Mouse (Mus musculus) megakaryocyte-erythroid progenitor cell, adult 5-6 weeks (primary cell): ENCODE results near the gene Zfp1. TPM values are rescaled to one million over a fixed set of nuclear protein-coding genes. Genes with fewer than 3 reads are reported as not detected.

Experiments used
- ATAC-seq: replicated peaks from 2 replicates; pipeline ENCODE4 v1.8.0; 2016; ENCODE audit warnings: mild to moderate bottlenecking, inconsistent platforms; ENCODE audit not compliant: severe bottlenecking, poor library complexity, low FRiP score, low TSS enrichment
- total RNA-seq, 2 experiments: library from RNA; stranded (forward) in 1 of 2; stranded (reverse) in 1 of 2; fragments of 200-1000, 215-1000 nt in 1 of 2; fragments of >200 nt in 1 of 2; fragmentation: Nextera tagmentation in 1 of 2; gene quantifications; 2 replicates each; pipeline ENCODE4 v1.2.3; 2014 to 2017

The Zfp1 gene
- total RNA-seq, 2 experiments from 2014 or later: 3.6 to 13.9 TPM

DNA sequence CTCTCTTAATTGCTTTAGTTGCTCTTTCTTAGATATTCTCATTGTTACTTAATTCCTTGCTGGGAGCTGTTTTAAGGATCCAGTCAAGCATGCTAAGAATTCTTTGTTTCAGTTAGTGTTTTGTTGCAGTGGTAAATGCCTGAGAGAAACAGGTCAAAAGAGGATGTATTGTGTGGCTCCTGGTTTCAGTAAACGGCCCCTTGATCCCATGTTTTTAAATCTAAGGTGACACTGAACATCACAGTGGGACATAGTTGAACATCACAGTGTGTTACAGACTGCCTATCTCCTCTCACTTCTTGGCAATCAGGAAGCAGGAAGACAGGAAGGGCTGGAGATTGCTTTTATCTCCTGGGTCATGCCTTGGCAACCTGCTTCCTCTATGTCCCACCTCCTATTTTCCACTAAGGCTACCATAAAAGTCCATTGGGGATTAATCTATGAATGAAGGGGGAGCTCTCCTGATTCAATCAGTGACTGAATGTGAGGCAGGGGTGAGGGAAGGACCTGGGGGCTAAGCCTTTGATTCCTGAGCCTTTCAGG is 14.2 kb downstream of the Zfp1 start:
- ATAC-seq: no peak

DNA sequence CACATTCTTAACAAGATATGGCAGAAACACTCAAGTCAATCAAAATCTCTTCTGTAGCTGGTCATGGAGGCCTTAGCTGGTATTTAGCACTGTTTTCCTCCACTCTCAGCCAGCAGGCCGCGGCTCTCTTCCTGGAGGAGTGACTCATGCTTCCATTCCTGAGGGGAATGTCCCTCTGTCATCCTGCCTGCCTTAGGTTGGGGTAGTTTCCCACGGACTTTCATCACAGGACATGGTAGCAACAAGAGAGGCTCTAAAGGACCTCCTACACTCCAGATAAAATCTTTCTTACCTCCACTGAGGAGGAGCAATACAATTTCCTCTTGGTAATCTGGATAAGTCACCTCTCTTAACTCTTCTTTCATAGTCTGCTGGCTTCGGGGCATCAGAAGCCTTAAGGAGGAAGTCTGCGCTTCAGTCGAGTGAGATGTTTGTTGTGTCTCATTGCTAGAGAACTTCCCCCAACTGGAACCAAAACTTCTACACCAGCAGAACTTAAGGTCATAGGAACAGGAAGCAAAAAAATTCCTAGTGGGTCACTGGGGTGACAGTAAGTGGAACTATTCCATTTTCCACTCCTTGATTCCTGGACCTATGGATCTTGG is 15.7 kb downstream of the Zfp1 start:
- no peak for ATAC-seq

DNA sequence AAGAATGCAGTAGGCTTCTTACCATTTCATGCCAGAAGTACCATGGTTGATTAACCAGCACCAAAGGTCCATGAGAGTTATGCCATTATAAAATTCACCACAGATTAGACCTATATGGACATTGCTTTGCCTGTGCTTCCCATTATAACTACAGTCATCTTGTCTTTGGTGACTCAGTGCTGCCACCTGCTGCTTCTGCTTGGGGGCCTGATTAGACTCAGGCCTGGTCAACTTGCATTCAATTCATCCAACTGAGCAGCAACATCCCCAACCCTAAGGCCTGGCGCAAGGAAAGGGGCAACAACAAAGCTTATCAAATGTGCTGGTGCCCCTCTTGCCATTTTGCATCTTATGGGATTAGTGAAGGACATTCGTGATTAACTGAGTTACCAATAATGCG is 19.3 kb downstream of the Zfp1 start:
- ATAC-seq: peak; percentile 83

DNA sequence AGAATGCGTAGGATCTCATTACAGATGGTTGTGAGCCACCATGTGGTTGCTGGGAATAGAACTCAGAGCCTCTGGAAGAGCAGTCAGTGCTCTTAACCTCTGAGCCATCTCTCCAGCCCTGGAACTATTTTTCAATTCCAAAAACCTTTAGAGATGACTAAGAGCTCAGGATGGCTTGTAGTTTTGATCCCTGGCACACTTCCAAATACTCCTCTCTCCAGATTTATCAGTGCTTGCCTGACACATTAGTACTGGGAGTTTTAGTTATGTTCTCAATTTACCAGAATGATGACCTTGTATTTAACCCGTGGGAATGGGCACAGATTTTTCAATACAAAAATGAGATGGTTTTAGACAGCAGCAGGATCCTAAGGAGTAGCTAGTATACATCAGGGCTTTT is 23.6 kb downstream of the Zfp1 start:
- no peak for ATAC-seq

DNA sequence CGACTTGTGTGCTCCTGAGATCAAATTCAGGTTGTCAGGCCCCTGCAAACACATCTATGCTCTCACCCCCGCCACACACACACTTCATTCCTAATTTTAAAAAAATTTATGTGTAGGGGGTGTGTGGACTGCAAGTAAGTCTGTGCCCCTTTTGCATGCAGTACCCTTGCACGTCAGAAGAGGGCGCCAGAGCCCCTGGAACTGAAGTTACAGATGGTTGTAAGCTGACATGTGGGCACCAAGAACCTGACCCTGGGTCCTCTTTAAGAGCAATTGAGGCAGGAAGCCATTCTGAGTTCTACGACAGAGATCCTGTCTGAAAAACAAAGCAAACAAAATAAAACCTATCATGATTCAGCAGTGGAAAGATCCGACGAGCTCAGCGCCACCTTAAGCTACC is 33.0 kb downstream of the Zfp1 start:
- ATAC-seq: no peak

DNA sequence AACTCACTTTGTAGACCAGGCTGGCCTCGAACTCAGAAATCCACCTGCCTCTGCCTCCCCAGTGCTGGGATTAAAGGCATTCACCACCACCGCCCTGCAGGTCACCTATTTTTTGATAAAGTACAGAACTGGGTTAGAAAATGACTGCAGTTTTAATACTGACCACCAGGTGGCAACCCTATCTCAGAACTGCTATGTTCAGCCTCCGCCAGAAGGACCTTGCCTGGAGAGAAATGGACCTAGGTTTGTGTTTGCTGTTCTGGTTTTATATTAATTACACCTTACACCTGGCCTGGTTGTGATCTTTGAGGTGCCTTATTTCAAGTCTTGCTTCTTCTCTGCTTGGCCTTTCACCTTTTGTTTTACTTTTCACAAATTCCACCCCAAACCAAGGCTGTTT is 34.9 kb downstream of the Zfp1 start:
- ATAC-seq: peak; percentile 72

DNA sequence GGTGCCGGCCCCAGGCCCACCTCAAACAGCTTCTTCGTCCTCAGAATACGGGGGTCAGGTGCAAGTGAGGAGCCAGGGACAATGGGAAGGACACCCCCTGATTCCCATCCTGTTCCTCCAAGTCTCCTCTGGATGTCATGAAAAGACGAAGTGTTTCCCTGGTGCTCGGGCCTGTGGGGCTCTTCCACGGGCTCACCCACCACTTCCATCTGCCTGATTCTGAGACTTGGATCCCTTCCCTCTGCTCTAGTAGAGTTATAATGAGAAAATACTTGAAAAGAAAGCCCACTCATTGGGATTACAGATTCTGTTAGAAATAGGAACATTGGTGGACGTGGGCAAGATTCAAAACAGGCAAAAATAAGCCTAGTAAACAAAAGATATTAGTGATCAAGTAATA is 35.6 kb downstream of the Zfp1 start:
- ATAC-seq: no peak

DNA sequence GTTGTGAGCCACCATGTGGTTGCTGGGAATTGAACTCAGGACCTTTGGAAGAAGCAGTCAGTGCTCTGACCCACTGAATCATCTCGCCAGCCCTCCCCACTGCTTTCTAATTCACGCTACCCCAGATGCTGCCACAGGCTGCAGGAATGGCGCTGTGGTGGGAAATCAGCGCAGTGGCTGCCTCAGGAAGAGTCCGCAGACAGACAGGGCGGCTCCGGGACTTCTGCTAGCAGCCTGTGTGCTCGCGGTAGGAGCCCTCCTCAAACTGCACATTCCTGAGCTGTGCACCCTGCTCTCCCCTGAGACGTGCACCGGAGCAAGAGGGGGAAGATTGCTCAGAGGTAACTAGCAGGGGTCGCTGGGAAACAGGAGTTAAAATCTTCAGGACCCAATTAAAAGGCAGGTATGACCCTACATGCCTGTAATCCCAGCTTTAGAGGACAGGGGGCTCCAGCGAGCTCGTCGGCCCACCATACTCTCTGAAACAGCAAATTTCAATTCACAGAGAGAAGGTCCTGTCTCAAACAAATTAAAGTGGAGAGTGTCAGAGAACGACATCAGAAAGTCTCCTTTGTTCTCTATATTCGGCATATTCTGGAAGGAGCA is 37.3 kb downstream of the Zfp1 start:
- no peak for ATAC-seq

DNA sequence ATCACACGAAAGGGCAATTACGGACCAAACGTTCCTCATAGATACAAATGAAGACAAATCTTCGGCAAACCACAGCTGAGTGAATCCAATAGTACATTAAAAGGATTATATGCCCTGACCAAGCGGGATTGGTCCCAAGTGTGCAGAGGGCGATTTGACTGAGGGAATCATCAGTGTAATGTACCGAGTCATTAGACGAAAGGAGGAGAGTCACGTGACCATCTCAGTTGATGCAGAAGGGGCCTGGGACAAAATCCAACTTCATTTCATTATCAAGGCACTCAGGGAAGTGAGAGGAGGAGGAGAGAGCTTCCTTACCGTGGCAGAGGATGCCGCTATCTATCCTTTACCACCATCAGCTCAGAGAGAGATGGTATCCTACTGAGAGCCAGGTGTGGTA is 38.0 kb downstream of the Zfp1 start:
- no peak for ATAC-seq

DNA sequence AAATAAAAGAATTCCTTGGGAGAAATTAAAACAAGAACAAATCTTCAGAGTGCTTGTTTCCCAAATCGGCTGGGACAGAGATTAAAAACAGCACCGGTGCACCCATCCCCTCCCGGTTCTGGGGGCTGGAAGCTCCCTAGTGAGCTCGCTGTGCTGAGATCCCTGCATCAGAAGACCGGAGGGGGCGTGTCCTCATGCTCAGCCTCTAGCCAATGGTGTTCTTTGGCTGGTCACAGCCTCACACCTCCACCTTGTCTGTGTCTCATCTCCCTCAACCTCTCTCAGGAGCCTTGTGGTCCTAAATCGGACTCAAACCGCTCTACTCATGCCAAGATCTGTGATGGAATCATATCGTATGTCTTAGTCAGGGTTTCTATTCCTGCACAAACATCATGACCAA is 39.3 kb downstream of the Zfp1 start:
- 0 out of 2 replicates have a peak, but pooled peaks have one; percentile 38 for ATAC-seq

DNA sequence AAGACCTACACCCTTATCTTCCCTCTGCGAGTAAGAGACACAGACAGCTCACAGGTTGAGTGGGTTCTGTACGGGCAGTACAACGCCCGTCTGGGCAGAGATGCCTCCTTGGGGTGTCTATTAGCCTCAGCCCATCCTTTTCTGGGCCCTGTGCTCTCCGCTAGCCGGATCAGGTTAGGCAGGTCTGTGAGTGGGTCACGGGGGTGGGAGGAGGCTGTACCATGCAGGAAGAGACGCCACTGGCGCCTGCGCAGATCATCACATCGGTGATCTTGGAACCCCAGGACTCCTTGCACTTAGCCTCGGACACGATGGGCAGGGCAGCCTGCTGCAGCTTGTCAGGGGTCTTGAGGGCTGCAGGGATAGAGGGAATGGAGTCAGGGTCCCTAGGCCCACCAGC is 43.7 kb downstream of the Zfp1 start:
- ATAC-seq: no peak

DNA sequence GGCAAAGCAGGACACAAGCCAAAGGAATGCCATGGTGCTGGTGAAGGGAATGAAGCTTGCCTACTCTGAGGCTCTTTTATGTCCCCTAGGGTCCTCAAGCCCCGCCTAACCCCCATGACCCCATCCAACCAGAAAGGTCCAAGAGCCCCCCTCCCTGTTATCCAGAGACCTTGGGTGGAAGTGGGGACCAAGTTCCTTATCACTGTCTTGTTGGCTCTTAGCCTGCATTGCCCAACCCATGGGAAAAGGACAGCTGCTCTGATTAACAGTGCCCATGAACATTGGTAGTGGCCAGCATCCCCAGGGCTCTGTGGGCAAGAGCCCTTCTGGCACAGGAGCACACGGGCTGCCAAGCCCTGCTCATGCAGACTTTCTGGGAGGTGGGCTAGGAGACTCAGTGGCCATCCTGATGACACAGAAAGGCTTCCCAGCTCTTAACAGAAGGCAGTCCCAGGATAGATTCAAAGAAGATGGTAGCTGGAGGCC is 47.8 kb downstream of the Zfp1 start, which contains the start of gene Ctrb1:
TSS of gene Ctrb1 (minus strand) at position 51 of the 486 bp plus-strand sequence.
- no peak for ATAC-seq

DNA sequence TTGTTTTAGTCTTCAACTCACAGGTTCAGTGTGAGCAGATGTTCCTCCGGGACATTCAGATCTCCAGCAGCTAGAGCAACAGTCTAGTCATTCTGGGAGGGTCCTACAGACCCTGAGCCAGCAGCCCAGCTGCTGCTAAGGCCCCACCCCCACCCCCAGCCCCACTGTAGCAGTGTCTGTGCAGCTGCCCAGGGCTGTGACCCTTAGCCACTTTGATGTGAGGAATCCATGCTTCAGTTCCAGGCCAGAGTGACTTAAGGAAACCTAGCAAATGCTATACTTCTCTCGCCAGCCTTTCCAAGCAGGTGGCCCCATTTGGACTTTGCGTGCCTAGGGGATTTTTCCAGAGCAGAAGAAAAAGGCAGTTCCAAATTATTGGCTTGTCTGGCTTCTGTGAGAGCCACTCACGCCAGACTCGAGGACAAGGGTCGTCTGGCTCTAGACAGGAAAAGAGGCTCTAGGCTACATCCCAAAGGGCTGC is 50.1 kb downstream of the Zfp1 start:
- no peak for ATAC-seq

DNA sequence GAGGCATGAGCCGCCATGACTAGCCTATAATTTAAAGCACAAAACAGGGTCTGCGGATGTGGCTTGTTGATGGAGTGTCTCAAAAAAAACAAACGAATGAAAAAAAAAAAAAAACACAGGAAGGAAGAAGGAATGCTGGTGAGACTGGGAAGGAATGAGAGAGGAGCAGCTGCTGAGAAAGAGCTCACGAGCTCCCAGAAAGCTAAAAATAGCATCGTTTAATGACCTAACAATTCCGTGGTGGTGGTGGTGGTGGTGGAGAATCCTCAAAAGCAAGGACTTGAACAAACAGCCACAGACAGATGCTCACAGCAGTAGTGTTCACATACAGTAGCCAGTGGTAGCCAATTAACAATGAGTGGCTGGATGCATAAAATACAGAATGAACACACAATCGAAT is 52.2 kb downstream of the Zfp1 start:
- no peak for ATAC-seq

DNA sequence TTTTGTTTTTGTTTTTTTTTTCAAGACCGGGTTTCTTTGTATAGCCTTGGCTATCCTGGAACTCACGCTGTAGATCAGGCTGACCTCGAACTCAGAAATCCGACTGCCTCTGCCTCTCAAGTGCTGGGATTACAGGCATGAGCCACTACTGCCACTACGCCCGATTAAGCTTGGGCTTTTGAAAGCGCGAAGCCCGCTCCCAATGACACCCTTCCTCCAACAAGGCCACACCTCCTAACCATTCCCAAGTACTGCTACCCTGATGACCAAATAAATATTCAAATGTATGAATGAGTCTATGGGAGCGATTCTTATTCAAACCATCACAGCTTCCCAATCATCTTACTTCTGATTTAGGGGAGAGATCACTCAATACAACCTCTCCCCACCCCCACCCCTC is 54.5 kb downstream of the Zfp1 start:
- no peak for ATAC-seq

DNA sequence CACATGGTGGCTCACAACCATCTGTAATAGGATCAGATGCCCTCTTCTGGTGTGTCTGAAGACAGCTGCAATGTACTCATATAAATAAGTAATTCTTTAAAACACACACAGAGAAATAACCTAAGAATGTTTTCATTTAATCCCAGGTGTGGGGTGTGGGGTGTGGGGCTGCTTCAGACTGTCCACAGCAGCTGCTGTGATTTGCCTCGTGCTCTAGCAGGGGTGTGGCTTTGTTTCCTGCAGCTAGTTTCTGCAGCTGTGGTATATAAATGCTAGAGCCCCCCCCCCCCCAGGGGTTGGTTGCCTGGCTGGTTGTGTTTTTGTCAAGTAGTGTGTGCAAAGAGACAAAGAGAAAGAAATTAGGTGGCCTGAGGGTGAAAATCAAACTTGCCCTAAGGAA is 55.8 kb downstream of the Zfp1 start:
- no peak for ATAC-seq

DNA sequence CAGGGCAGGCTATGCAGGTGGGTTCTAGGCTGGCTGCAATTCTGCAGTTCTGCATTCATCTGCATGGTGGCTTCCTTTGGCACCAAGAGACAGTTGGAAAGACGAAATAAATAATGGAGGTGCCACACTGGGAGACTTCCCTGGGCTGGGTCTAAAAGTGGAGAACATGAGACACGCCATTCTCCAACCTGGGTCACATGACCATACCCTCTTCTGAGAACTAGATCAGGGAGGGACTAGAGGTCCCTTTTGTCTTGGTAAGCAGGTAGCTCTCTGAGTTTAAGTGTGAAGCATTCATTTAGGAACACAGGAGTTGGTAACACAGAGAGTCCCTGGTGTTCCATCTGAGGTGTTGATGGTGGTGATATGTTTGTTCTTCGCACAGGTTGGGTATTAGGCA is 57.0 kb downstream of the Zfp1 start:
- ATAC-seq: no peak

DNA sequence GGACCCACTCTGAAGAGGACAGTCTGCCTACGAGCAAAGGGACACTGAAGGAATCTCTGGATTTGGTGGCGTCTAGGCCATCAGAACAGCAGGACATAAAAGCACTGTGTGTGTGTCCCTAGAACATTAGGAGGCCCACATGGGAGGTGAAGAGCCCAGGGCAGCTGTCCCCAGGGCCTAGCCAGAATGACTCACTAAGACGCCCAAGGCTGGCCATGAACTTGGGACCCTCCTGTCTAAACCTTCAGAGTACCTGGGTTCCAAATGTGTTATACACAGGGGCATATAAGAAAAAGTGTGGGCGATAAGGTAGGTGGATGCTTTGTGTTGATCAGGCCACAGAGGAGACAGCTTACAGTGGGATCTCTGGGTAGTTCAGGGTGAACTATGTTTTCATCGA is 57.5 kb downstream of the Zfp1 start:
- ATAC-seq: no peak

DNA sequence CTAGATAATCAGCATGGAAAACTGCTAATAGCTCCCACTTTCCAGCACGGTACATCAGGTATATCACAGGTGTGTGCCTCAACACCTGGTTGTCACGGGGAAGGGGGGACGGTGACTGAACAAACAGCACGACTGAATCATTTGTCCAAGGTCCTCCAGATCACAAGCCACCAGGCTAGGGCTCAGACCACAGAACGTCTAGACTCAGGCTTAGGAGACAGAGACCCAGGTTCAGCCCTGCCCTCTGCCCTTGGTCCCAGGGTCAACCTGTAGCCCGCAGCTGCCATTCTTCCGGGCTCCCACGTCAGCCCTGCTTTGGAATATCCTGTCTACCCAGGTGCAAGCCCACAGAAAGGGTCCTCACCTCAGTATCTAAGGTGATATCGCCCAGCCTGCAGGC is 58.2 kb downstream of the Zfp1 start:
- no peak for ATAC-seq

DNA sequence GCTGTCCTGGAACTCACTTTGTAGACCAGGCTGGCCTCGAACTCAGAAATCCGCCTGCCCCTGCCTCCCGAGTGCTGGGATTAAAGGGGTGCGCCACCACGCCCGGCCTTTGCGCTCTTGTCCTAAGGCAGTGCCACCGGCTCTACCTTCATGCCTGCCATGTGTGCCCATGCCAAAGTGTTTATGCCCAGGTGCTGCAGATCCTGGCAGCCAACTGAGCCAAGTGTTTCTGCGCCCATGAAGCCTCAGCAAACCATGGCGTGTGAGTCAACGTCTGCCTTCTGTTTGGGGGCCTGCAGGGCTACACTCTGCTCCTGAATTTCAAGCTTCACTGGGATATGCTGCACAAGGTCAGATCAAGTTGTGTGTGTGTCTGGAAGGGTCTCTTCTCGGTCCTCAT is 61.4 kb downstream of the Zfp1 start:
- ATAC-seq: no peak

DNA sequence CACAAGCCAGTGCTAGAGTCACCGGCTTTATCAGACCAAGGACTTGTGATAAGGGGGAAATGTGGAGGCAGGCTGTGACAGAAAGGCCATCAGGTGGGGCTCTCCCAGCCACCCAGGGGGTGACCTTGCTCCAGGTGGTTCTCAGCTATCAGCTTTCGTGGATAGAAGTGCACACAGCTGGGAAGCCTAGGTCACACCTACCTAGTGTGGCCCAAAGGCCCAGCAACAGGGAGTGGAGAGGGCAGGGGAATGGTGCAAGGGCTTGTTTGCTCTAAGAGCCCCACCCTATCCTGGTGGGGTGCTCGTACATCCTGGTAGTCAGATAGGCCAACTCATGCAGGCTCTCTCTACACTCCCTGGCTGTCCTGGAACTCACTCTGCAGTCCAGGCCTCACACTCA is 62.0 kb downstream of the Zfp1 start:
- ATAC-seq: peak; percentile 34
